Mouse (Mus musculus): ENCODE measurements around the gene Syndig1. TPM values are rescaled to one million over a fixed set of nuclear protein-coding genes. Genes with fewer than 3 reads are reported as not detected.

Gene Syndig1
- total and polyA plus RNA-seq, 2 experiments, result not detected

- no peak for TF ChIP-seq POLR2A (IDR thresholded peaks at IDR 0.05; ENCODE audit: extremely low read depth, insufficient read depth, low read length)
- no peak for TF ChIP-seq CTCF (IDR thresholded peaks at IDR 0.05; ENCODE audit: low read depth, low read length)
- no peaks in the 10 kb centered on the region for H3K36me3 ChIP-seq (ENCODE audit: control insufficient read depth, insufficient read depth, low read length)
- no peaks in the 10 kb centered on the region for H3K27me3 ChIP-seq (ENCODE audit: control insufficient read depth, insufficient read depth, low read length)
- H3K9ac ChIP-seq (ENCODE audit: low read depth, low read length), result no peak overlapping the region
- H3K4me3 ChIP-seq (ENCODE audit: insufficient read depth, low read depth, low read length), result no peak overlapping the region
- H3K4me1 ChIP-seq (ENCODE audit: control insufficient read depth, insufficient read depth, low read length), result no peaks in the 10 kb centered on the region
- H3K27ac ChIP-seq (replicated peaks; ENCODE audit: insufficient read depth, low read depth, low read length), result no peak overlapping the region
- H3K79me2 ChIP-seq (ENCODE audit: control insufficient read depth, insufficient read depth, low read length), result no peaks in the 10 kb centered on the region
- no peak for DNase-seq (ENCODE audit: extremely low read depth, low read depth, low spot score)
- 91% methylated on average over 3 of the region's 3 CpGs for WGBS
These were observed 32.0 kb downstream of the Syndig1 start for GRCm38 (mm10) chr2:149861002-149861401.

DNA sequence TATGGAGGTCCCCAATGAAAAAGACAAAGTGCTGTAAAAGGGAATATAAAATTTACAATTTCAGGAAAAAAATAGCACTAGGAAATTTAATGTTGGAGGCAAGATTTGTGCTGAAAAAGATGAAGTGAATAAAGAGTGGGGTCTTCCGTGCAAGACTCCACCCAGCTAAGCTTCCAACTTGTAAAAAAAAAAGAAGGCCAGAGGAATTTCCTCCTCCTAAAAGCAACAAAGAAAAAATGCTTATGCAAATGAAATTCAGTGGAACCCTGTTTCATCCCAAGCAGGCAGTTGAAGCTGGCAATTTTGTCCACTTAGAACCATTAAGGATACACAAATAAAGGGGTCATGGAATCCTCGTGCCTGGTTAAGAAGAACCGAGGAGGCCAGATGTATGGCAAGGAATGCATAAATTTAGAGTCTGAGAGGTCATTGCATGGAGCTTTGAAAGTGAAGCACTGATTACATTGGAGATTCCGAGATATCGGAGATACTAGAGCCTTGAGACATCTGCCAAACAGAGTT is 37.0 kb downstream of the Syndig1 start:
- Histone ChIP-seq H3K9ac (ENCODE audit: low read depth, low read length) (no peak overlapping the region), H3K27ac (replicated peaks; ENCODE audit: insufficient read depth, low read depth, low read length) (no peak overlapping the region), H3K36me3 (ENCODE audit: control insufficient read depth, insufficient read depth, low read length) (no peaks in the 10 kb centered on the region), H3K4me1 (ENCODE audit: control insufficient read depth, insufficient read depth, low read length) (no peaks in the 10 kb centered on the region), H3K79me2 (ENCODE audit: control insufficient read depth, insufficient read depth, low read length) (no peaks in the 10 kb centered on the region), H3K27me3 (ENCODE audit: control insufficient read depth, insufficient read depth, low read length) (no peaks in the 10 kb centered on the region), H3K4me3 (ENCODE audit: insufficient read depth, low read depth, low read length) (no peak overlapping the region)
- no peak for DNase-seq (ENCODE audit: extremely low read depth, low read depth, low spot score)
- whole genome bisulfite sequencing, result 68% methylated on average over 5 of the region's 5 CpGs
- no peak for TF ChIP-seq POLR2A (IDR thresholded peaks at IDR 0.05; ENCODE audit: extremely low read depth, insufficient read depth, low read length)
- no peak for TF ChIP-seq CTCF (IDR thresholded peaks at IDR 0.05; ENCODE audit: low read depth, low read length)

GRCm38 (mm10) chr2:149870496-149870895 is 41.5 kb downstream of the Syndig1 start:
- DNase-seq (ENCODE audit: extremely low read depth, low read depth, low spot score), result no peak
- H3K4me1 ChIP-seq (ENCODE audit: control insufficient read depth, insufficient read depth, low read length), result no peaks in the 10 kb centered on the region
- no peak overlapping the region for H3K4me3 ChIP-seq (ENCODE audit: insufficient read depth, low read depth, low read length)
- H3K9ac ChIP-seq (ENCODE audit: low read depth, low read length), result no peak overlapping the region
- no peaks in the 10 kb centered on the region for H3K36me3 ChIP-seq (ENCODE audit: control insufficient read depth, insufficient read depth, low read length)
- no peaks in the 10 kb centered on the region for H3K79me2 ChIP-seq (ENCODE audit: control insufficient read depth, insufficient read depth, low read length)
- H3K27ac ChIP-seq (replicated peaks; ENCODE audit: insufficient read depth, low read depth, low read length), result no peak overlapping the region
- H3K27me3 ChIP-seq (ENCODE audit: control insufficient read depth, insufficient read depth, low read length), result no peaks in the 10 kb centered on the region
- TF ChIP-seq POLR2A (IDR thresholded peaks at IDR 0.05; ENCODE audit: extremely low read depth, insufficient read depth, low read length) (no peak), CTCF (IDR thresholded peaks at IDR 0.05; ENCODE audit: low read depth, low read length) (no peak)
- 57% methylated on average over 2 of the region's 2 CpGs for WGBS

DNA sequence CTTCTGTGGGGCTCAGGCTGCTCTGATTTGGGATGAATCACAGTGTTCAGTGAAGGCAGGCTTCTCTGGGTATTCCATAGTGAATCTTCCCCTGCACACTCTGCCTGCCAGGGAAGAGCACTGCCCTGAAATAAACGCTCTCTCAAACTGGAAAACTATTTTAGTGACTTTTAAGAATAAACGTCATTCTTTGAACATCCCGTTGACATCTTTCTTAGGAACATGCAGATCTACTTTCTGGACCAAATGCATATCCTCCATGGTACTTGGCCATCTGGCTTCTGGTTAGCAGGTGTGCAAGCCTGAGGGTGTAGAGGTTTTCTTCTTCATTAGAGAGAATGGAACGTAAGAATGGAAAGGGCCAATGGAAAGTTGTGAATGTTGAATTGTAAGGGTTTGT is 43.5 kb downstream of the Syndig1 start:
- no peaks in the 10 kb centered on the region for H3K4me1 ChIP-seq (ENCODE audit: control insufficient read depth, insufficient read depth, low read length)
- TF ChIP-seq POLR2A (IDR thresholded peaks at IDR 0.05; ENCODE audit: extremely low read depth, insufficient read depth, low read length) (no peak), CTCF (IDR thresholded peaks at IDR 0.05; ENCODE audit: low read depth, low read length) (no peak)
- no peaks in the 10 kb centered on the region for H3K27me3 ChIP-seq (ENCODE audit: control insufficient read depth, insufficient read depth, low read length)
- no peaks in the 10 kb centered on the region for H3K36me3 ChIP-seq (ENCODE audit: control insufficient read depth, insufficient read depth, low read length)
- no peak overlapping the region for H3K27ac ChIP-seq (replicated peaks; ENCODE audit: insufficient read depth, low read depth, low read length)
- 75% methylated on average over 4 of the region's 4 CpGs for WGBS
- H3K79me2 ChIP-seq (ENCODE audit: control insufficient read depth, insufficient read depth, low read length), result no peaks in the 10 kb centered on the region
- H3K4me3 ChIP-seq (ENCODE audit: insufficient read depth, low read depth, low read length), result no peak overlapping the region
- no peak overlapping the region for H3K9ac ChIP-seq (ENCODE audit: low read depth, low read length)
- DNase-seq (ENCODE audit: extremely low read depth, low read depth, low spot score), result no peak

DNA sequence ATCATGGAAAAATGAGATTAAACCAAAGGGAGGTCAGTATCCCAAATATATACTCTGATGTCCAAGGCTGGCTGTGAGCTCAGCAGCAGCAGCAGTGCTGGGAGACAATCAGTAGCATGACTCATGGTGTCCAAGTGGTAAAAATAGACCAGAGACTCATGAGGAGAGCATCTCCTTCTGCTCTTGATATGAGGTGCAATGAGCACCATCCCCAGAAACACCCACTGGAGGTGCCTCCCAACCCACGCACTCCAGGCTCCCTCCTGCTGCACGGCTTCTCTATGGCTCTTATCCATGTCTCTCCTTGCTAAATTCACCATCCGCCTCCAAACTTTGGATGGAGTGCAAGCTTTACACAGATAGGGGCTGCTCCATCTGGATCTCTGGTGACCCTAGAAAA is 44.3 kb downstream of the Syndig1 start:
- no peak for DNase-seq (ENCODE audit: extremely low read depth, low read depth, low spot score)
- Histone ChIP-seq H3K27me3 (ENCODE audit: control insufficient read depth, insufficient read depth, low read length) (no peaks in the 10 kb centered on the region), H3K9ac (ENCODE audit: low read depth, low read length) (no peak overlapping the region), H3K36me3 (ENCODE audit: control insufficient read depth, insufficient read depth, low read length) (no peaks in the 10 kb centered on the region), H3K79me2 (ENCODE audit: control insufficient read depth, insufficient read depth, low read length) (no peaks in the 10 kb centered on the region), H3K4me3 (ENCODE audit: insufficient read depth, low read depth, low read length) (no peak overlapping the region), H3K4me1 (ENCODE audit: control insufficient read depth, insufficient read depth, low read length) (no peaks in the 10 kb centered on the region), H3K27ac (replicated peaks; ENCODE audit: insufficient read depth, low read depth, low read length) (no peak overlapping the region)
- 81% methylated on average over 3 of the region's 3 CpGs for WGBS
- TF ChIP-seq CTCF (IDR thresholded peaks at IDR 0.05; ENCODE audit: low read depth, low read length), result no peak
- no peak for TF ChIP-seq POLR2A (IDR thresholded peaks at IDR 0.05; ENCODE audit: extremely low read depth, insufficient read depth, low read length)

GRCm38 (mm10) chr2:149877954-149878353 is 48.9 kb downstream of the Syndig1 start:
- Histone ChIP-seq H3K36me3 (ENCODE audit: control insufficient read depth, insufficient read depth, low read length) (no peaks in the 10 kb centered on the region), H3K27me3 (ENCODE audit: control insufficient read depth, insufficient read depth, low read length) (no peaks in the 10 kb centered on the region), H3K4me3 (ENCODE audit: insufficient read depth, low read depth, low read length) (no peak overlapping the region), H3K27ac (replicated peaks; ENCODE audit: insufficient read depth, low read depth, low read length) (no peak overlapping the region), H3K9ac (ENCODE audit: low read depth, low read length) (no peak overlapping the region), H3K4me1 (ENCODE audit: control insufficient read depth, insufficient read depth, low read length) (no peaks in the 10 kb centered on the region), H3K79me2 (ENCODE audit: control insufficient read depth, insufficient read depth, low read length) (no peaks in the 10 kb centered on the region)
- WGBS, result 37% methylated on average over 2 of the region's 2 CpGs
- TF ChIP-seq POLR2A (IDR thresholded peaks at IDR 0.05; ENCODE audit: extremely low read depth, insufficient read depth, low read length) (no peak), CTCF (IDR thresholded peaks at IDR 0.05; ENCODE audit: low read depth, low read length) (no peak)
- DNase-seq (ENCODE audit: extremely low read depth, low read depth, low spot score), result no peak

Data from liver, adult 2 months (tissue).